Mouse (Mus musculus): Measurements from ENCODE around the gene Htr1f.
"Not testable (repeated sequence)": the region's sequence is repeated elsewhere in the genome, so short reads cannot be mapped to it uniquely, and the experiment has no call there.

Gene Htr1f

GRCm38 (mm10) chr16:65105184-65105931, at the start of gene Htr1f:
Htr1f (minus strand) TSS chr16:65105854.
- DNase-seq = no peak

- no peak for DNase-seq
Measured at GRCm38 (mm10) chr16:65139771-65140170, 34.1 kb upstream of the Htr1f start.

- no peak for DNase-seq
Measured at GRCm38 (mm10) chr16:65129391-65129790, 23.7 kb upstream of the Htr1f start.

GRCm38 (mm10) chr16:65127846-65128245, 22.2 kb upstream of the Htr1f start:
- DNase-seq = no peak

GRCm38 (mm10) chr16:65112221-65112620, 6.6 kb upstream of the Htr1f start:
- no peak for DNase-seq

GRCm38 (mm10) chr16:65093552-65093951, 12.1 kb downstream of the Htr1f start:
- DNase-seq = no peak

- DNase-seq = no peak
Measured at GRCm38 (mm10) chr16:65083475-65083874, 22.2 kb downstream of the Htr1f start.

- DNase-seq = no peak
Measured at GRCm38 (mm10) chr16:65069867-65070266, 35.8 kb downstream of the Htr1f start.

GRCm38 (mm10) chr16:65066264-65066663, 39.4 kb downstream of the Htr1f start:
- DNase-seq = no peak

GRCm38 (mm10) chr16:65037660-65038425, 67.8 kb downstream of the Htr1f start:
- not testable (repeated sequence) for DNase-seq

- no peak for DNase-seq
Measured at GRCm38 (mm10) chr16:65029675-65030074, 76.0 kb downstream of the Htr1f start.

GRCm38 (mm10) chr16:65022364-65022763, 83.3 kb downstream of the Htr1f start:
- DNase-seq = no peak

GRCm38 (mm10) chr16:65018710-65019109, 86.9 kb downstream of the Htr1f start:
- DNase-seq = no peak

GRCm38 (mm10) chr16:65018134-65018533, 87.5 kb downstream of the Htr1f start:
- DNase-seq = no peak

- no peak for DNase-seq
Measured at GRCm38 (mm10) chr16:65017566-65017965, 88.1 kb downstream of the Htr1f start.

- DNase-seq = no peak
Measured at GRCm38 (mm10) chr16:65015241-65015640, 90.4 kb downstream of the Htr1f start.

GRCm38 (mm10) chr16:65001993-65002821, 103.4 kb downstream of the Htr1f start:
- no peak for DNase-seq

- no peak for DNase-seq
Measured at GRCm38 (mm10) chr16:64989279-64989800, 116.3 kb downstream of the Htr1f start.

- DNase-seq = no peak
Measured at GRCm38 (mm10) chr16:64987564-64987963, 118.1 kb downstream of the Htr1f start.

GRCm38 (mm10) chr16:64987049-64987448, 118.6 kb downstream of the Htr1f start:
- no peak for DNase-seq

GRCm38 (mm10) chr16:64974636-64975035, 131.0 kb downstream of the Htr1f start:
- no peak for DNase-seq

GRCm38 (mm10) chr16:64973533-64974305, 131.9 kb downstream of the Htr1f start:
- no peak for DNase-seq

Measured in lung, postnatal 4 days (tissue).